Mouse (Mus musculus): ENCODE data around the gene Nr3c2. TPM values are rescaled to one million over a fixed set of nuclear protein-coding genes. Genes with fewer than 3 reads are reported as not detected.

Nr3c2 gene
- 13.0 and 17.3 TPM in 2 replicates for polyA plus RNA-seq (2012; rRNA removed)

DNA sequence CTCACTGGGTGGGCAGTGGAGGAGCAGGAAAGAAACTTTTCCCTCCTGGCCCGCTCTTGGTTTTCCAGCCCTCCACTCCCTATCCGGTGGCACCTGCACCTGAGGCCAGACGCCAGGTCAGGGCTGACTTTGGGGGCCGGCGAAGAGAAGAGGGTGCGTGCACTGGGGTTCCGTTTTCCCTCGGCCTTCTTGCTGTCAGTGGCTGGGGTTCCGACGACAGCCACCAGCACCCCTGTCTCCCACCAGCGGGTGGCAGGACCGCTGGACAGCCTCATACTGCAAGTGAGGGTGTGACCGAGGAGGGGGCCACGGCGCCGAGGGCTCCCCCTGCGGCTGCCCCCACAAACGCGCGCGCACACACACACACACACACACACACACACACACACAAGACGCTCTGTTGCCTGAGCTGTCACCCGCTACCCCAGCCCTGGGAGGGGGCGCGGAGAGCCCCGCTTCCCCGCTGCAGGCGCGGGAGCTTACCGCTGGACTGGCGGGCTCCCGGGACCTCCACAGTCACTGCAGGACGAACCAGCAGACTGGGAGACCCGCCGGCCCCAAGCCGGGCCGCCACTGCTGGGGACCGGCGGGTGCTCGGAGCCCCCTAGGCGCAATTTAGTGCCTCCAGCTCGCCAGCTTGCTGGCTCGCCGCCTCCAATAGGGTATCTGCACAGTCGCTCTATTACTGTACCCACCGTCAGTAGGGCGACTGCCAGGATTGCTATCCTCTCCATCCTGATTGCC is at the start of gene Nr3c2:
TSS of gene Nr3c2 (plus strand) at position 32 of the 744 bp plus-strand sequence.
- no peak for TF ChIP-seq POLR2A (IDR thresholded peaks at IDR 0.05; ENCODE audit: extremely low read depth, insufficient read depth, low read length)
- Histone ChIP-seq H3K4me3 (ENCODE audit: insufficient read depth, low read length) (peak within 1 kb of the TSS; percentile 86), H3K4me1 (ENCODE audit: control insufficient read depth, insufficient read depth, low read length) (no peaks in the 10 kb centered on the region; the same call in 1 of the 2 replicates), H3K27ac (ENCODE audit: insufficient read depth, low read length) (peak within 1 kb of the TSS; percentile 87)

DNA sequence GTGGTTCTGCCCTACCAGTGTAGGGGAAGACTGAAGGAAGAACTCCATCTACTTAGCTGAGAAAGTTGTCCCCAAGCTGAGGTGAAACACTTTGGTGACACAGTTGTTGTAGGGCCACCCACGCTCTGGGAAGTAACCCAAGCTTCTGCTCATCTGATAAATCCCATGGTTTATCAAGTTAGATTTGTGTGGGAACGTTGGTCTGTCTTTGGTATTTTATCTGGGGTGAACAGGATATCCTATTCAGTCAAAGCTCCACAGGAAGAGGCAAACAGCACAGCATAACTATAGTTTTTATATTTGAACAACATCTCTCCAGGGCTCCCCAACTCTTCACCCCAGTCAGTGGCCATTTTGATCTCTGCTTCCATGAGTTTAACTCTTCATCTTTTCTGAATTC is 40.7 kb upstream of the Nr3c2 start:
- H3K4me1 ChIP-seq (ENCODE audit: control insufficient read depth, insufficient read depth, low read length): no peaks in the 10 kb centered on the region
- TF ChIP-seq POLR2A (IDR thresholded peaks at IDR 0.05; ENCODE audit: extremely low read depth, insufficient read depth, low read length): no peak
- no peak overlapping the region for H3K4me3 ChIP-seq (ENCODE audit: insufficient read depth, low read length)
- H3K27ac ChIP-seq (ENCODE audit: insufficient read depth, low read length): no peak overlapping the region

DNA sequence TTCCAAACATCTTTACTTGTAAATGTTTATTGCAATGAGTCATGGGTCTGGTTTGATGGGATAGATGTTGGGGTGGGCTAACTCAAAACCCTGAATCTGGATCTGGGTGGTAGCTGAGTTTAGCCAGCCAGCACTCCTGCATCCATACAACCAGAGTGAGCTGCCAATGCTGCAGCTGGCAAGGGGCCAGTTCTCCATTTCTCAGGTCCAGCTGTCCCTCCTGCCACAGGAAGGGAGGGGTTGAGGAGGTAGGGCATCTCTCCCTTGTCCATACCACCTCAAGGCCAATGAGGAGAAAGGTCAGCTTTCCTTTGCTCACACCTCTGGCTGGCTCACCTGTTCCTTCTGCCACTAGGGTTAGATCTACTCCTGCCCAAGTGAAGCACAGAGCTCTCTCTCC is 39.5 kb upstream of the Nr3c2 start:
- no peaks in the 10 kb centered on the region for H3K4me1 ChIP-seq (ENCODE audit: control insufficient read depth, insufficient read depth, low read length)
- H3K4me3 ChIP-seq (ENCODE audit: insufficient read depth, low read length): no peak overlapping the region
- no peak overlapping the region for H3K27ac ChIP-seq (ENCODE audit: insufficient read depth, low read length)
- no peak for TF ChIP-seq CTCF (IDR thresholded peaks at IDR 0.05; ENCODE audit: extremely low read depth, insufficient read depth, low read length)

DNA sequence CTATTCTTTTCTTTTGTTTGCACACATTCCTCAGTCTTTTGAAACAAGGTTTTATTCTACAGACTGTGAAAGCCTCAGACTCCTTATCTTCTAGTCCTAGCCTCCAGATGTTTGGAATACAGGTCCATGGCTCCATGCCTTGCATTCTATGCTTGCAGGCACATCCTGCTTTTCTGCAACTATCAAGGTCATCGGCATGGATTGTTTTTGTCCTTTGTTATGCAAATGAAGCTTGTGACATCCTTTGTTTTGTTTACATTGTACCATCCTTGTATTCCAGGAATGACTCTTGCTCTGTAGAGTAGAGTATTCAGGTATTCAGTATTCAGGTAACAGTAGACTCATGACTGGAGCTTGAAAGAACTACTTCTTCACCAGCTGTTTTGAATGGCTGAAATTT is 36.2 kb upstream of the Nr3c2 start:
- no peak overlapping the region for H3K27ac ChIP-seq (ENCODE audit: insufficient read depth, low read length)
- TF ChIP-seq CTCF (IDR thresholded peaks at IDR 0.05; ENCODE audit: extremely low read depth, insufficient read depth, low read length) (no peak), POLR2A (IDR thresholded peaks at IDR 0.05; ENCODE audit: extremely low read depth, insufficient read depth, low read length) (no peak)
- H3K4me3 ChIP-seq (ENCODE audit: insufficient read depth, low read length): no peak overlapping the region

DNA sequence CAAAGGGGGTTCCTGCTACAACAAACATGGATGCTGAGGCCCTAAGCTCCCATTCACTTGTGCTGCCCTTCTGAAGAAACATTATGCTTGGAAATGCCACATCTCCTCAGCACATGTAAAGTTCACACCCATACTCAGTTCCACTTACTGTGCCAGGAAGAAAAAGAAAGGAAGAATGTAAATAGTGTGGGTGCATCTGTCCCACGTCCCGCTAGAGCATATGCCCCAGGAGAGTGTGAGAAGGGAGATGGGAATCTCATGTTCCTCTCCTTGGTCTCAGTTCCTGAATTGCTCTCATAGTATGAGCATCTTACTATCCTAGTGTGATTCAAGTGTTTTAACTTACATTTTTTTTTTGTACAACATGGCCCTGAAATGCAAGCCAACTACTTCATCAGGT is 22.4 kb upstream of the Nr3c2 start:
- Histone ChIP-seq H3K4me1 (ENCODE audit: control insufficient read depth, insufficient read depth, low read length) (no peaks in the 10 kb centered on the region), H3K27ac (ENCODE audit: insufficient read depth, low read length) (no peak overlapping the region), H3K4me3 (ENCODE audit: insufficient read depth, low read length) (no peak overlapping the region)
- TF ChIP-seq POLR2A (IDR thresholded peaks at IDR 0.05; ENCODE audit: extremely low read depth, insufficient read depth, low read length) (no peak), CTCF (IDR thresholded peaks at IDR 0.05; ENCODE audit: extremely low read depth, insufficient read depth, low read length) (no peak)

More for the DNA sequence above, 36.2 kb upstream of the Nr3c2 start:
- no peaks in the 10 kb centered on the region for H3K4me1 ChIP-seq (ENCODE audit: control insufficient read depth, insufficient read depth, low read length)

DNA sequence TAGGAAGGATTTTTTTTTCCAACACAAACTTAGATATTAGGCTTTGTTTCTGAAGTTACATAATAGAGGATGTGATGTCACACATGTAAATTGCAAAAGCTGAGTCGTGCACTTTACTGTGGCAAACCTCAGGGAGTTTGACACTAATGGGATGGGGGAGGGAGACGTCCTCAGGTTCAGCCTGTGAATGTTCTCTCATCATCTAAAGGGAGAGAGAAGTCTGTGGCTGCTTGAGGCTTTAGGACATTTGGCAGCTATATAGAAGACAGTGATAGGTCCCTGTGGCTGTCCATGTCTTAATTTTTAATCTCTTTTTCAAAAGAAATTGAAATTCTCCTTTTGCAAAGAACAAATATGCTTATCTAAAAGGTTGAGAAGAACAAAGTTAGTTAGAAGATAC is 2.2 kb upstream of the Nr3c2 start:
- H3K4me3 ChIP-seq (ENCODE audit: insufficient read depth, low read length): no peak overlapping the region
- H3K27ac ChIP-seq (ENCODE audit: insufficient read depth, low read length): no peak overlapping the region

DNA sequence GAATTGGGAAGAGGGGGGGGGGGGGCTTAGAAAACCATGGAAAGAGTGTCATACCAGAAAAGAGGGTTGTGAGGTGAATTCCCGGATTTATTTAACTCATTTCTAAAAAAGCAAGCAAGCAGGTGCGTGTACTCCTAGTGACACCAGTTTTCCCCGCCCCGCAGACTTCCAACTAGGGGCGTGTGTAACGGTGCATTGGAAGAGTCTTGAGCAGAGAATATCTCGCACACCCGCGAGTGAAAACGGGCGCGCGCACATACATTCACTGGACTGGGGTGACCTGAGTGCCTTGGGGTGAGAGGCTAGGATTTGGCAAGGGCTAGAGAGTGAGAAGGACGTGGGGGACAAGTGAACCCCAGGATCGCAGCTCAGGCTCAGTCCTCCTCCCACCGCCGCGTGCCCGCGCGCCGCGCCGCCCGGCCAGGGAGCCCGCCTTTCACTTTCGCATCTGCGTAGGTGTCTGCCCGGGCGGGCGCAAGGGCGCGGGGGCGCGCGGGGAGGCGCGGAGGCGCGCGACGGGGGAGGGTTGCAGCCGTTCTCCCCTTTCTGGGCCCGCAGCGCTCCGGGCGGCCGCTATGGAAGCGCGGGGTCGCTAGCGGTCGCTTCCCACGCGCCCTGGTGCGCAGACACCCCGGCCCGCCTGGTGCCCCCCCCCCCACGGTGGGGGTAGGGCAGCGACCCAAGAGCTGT is 376 bp upstream of the Nr3c2 start:
- TF ChIP-seq CTCF (IDR thresholded peaks at IDR 0.05; ENCODE audit: extremely low read depth, insufficient read depth, low read length) (no peak), POLR2A (IDR thresholded peaks at IDR 0.05; ENCODE audit: extremely low read depth, insufficient read depth, low read length) (no peak)
- Histone ChIP-seq H3K4me3 (ENCODE audit: insufficient read depth, low read length) (peak overlapping the region; percentile 86), H3K27ac (ENCODE audit: insufficient read depth, low read length) (peak overlapping the region; percentile 87), H3K4me1 (ENCODE audit: control insufficient read depth, insufficient read depth, low read length) (no peaks in the 10 kb centered on the region; the same call in 1 of the 2 replicates)

More for the DNA sequence above, 2.2 kb upstream of the Nr3c2 start:
- no peaks in the 10 kb centered on the region; the same call in 1 of the 2 replicates for H3K4me1 ChIP-seq (ENCODE audit: control insufficient read depth, insufficient read depth, low read length)
- TF ChIP-seq POLR2A (IDR thresholded peaks at IDR 0.05; ENCODE audit: extremely low read depth, insufficient read depth, low read length): no peak
- TF ChIP-seq CTCF (IDR thresholded peaks at IDR 0.05; ENCODE audit: extremely low read depth, insufficient read depth, low read length): no peak

DNA sequence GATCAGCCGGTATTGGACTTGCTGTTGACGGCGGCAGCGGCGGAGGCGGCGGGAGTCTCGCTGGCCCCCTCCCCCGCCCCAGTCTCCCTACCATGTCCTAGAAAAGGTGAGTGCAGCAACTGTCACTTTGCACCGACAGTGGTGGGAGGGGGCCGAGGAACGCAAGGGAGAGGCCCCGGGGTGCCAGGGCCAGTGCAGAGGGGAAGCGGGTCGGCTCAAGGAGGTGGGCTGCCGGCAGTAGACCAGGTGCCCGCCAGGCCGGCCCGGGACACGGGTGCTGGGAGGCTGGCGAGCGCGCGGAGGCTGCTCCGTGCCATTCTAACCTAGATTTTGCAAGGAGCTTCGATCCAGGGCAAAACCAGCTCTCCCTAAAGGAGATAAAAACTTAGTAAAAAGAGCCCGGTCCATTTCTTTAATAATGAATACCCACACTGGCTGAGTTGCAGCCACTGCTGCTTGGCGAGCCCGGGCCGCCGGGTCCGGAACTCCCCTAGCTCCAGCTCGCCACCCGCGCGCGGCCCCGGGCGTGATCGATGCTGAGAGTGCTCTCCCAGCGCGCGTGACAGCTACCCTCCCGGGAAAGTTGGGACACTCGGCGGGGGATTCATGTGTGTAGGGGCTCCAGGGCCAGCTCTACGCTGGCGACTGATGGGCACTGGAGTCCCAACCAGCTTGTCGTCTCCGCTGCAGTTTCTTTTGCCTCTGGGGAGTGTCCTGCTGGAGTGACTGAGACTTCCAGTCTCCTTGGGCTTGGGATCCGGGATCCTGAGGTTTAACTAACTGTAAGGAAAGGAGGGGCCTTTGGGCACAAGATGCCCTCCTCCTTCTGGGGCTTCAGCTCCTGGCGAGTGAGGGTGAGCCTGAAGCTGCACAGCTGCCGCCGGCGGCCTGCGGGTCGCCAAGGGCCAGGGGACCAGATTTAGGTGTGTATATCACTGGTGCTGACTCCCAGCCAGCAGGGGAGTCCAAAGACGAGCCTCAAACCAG is 1.2 kb downstream of the Nr3c2 start:
- Histone ChIP-seq H3K4me3 (ENCODE audit: insufficient read depth, low read length) (peak overlapping the region; percentile 86), H3K27ac (ENCODE audit: insufficient read depth, low read length) (peak overlapping the region; percentile 87), H3K4me1 (ENCODE audit: control insufficient read depth, insufficient read depth, low read length) (no peaks in the 10 kb centered on the region; the same call in 1 of the 2 replicates)
- TF ChIP-seq CTCF (IDR thresholded peaks at IDR 0.05; ENCODE audit: extremely low read depth, insufficient read depth, low read length): no peak
- TF ChIP-seq POLR2A (IDR thresholded peaks at IDR 0.05; ENCODE audit: extremely low read depth, insufficient read depth, low read length): 0 out of 2 replicates have a peak, but pooled peaks have one; percentile 8
